Mouse (Mus musculus) heart, embryonic 12.5 days (tissue): ENCODE data around the gene Tnik. TPM values are rescaled to one million over a fixed set of nuclear protein-coding genes. Genes with fewer than 3 reads are reported as not detected.

Experiments
- ATAC-seq: fragments of 200-750 bp; cut with Nextera tagmentation; 2 replicates; pipeline ENCODE4 v1.8.0; 2017; ENCODE audit warnings: moderate TSS enrichment, moderate library complexity; ENCODE audit not compliant: insufficient number of reproducible peaks, low FRiP score
- H3K27ac ChIP-seq: fragments of 300-500 bp; sonication (generic); 2 replicates; pipeline ENCODE4 v1.5.1; 2016; ENCODE audit warnings: mild to moderate bottlenecking, moderate library complexity; ENCODE audit not compliant: poor library complexity, severe bottlenecking
- H3K27me3 ChIP-seq: fragments of 300-500 bp; sonication (generic); replicated peaks from 2 replicates; pipeline ENCODE4 v1.6.1; 2016; ENCODE audit warnings: mild to moderate bottlenecking, moderate library complexity
- H3K36me3 ChIP-seq: fragments of 300-500 bp; sonication (generic); 2 replicates; pipeline ENCODE4 v1.6.1; 2016; ENCODE audit warnings: mild to moderate bottlenecking, moderate library complexity
- H3K4me1 ChIP-seq: fragments of 300-500 bp; sonication (generic); replicated peaks from 2 replicates; pipeline ENCODE4 v1.6.1; 2016; ENCODE audit warnings: mild to moderate bottlenecking
- H3K4me2 ChIP-seq: fragments of 300-500 bp; sonication (generic); 2 replicates; pipeline ENCODE4 v1.6.1; 2016; ENCODE audit warnings: mild to moderate bottlenecking, moderate library complexity
- H3K4me3 ChIP-seq: fragments of 300-500 bp; sonication (generic); 2 replicates; pipeline ENCODE4 v1.5.1; 2016; ENCODE audit warnings: mild to moderate bottlenecking
- H3K9ac ChIP-seq: fragments of 300-500 bp; sonication (generic); 2 replicates; pipeline ENCODE4 v1.6.1; 2016; ENCODE audit warnings: mild to moderate bottlenecking, moderate library complexity
- H3K9me3 ChIP-seq: fragments of 300-500 bp; sonication (generic); replicated peaks from 2 replicates; pipeline ENCODE4 v1.6.1; 2016; ENCODE audit warnings: mild to moderate bottlenecking, moderate library complexity
- WGBS: fragments of 180-500 bp; shearing (Covaris S2); methylation state at CpG from one replicate; pipeline ENCODE4 v1.1.7; 2016; 5-methylcytosine and 5-hydroxymethylcytosine counted together
- polyA plus RNA-seq: library from polyadenylated mRNA; unstranded; fragments of >200 nt; fragmentation: Nextera tagmentation; extraction: Ambion mirVana; gene quantifications from 2 replicates; pipeline ENCODE4 v1.2.1, GENCODE M21; 2016

Gene Tnik
- polyA plus RNA-seq, 1 experiment from 2014 or later, result 10.3 TPM

GRCm38 (mm10) chr3:28547965-28548730 is 285.1 kb downstream of the Tnik start:
- no peak for ATAC-seq
- peaks cover 18% of the 10 kb centered on the region for H3K27me3 ChIP-seq
- 39% methylated on average over 10 of the region's 10 CpGs for WGBS

DNA sequence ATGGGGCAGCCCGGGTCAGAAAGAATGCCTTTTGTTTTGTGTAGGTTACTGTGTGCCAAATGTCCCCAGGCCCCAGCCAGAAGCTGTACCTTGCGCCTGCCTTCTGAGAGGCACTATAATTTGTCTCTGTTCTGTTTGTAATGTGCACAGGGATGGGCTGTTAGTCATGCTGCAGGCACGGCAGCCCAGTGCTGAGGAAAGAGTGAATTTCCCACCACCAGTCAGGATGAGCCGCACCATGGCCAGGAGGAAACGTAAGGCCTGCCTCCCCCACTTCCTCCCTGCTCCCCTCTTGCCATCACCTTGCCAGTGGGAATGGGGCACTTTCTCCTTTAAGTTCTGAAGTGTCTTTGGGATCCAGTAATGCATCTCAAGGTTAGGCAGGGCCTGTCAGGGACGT is 286.4 kb downstream of the Tnik start:
- 56% methylated on average over 6 of the region's 6 CpGs for WGBS
- H3K4me3 ChIP-seq, result no peak overlapping the region
- H3K4me1 ChIP-seq, result peaks cover 11% of the 10 kb centered on the region
- peaks cover 18% of the 10 kb centered on the region for H3K27me3 ChIP-seq
- no peak for ATAC-seq
- no peak overlapping the region for H3K9ac ChIP-seq
- no peak overlapping the region for H3K4me2 ChIP-seq
- H3K9me3 ChIP-seq, result peaks cover 2% of the 10 kb centered on the region; the same call in 1 of the 2 replicates
- no peaks in the 10 kb centered on the region for H3K36me3 ChIP-seq
- H3K27ac ChIP-seq, result no peak overlapping the region

More at GRCm38 (mm10) chr3:28547965-28548730, 285.1 kb downstream of the Tnik start:
- H3K27ac ChIP-seq, result no peak overlapping the region
- H3K36me3 ChIP-seq, result no peaks in the 10 kb centered on the region
- H3K4me3 ChIP-seq, result no peak overlapping the region
- no peak overlapping the region for H3K9ac ChIP-seq
- H3K9me3 ChIP-seq, result peaks cover 2% of the 10 kb centered on the region; the same call in 1 of the 2 replicates
- H3K4me2 ChIP-seq, result no peak overlapping the region
- H3K4me1 ChIP-seq, result peaks cover 6% of the 10 kb centered on the region

DNA sequence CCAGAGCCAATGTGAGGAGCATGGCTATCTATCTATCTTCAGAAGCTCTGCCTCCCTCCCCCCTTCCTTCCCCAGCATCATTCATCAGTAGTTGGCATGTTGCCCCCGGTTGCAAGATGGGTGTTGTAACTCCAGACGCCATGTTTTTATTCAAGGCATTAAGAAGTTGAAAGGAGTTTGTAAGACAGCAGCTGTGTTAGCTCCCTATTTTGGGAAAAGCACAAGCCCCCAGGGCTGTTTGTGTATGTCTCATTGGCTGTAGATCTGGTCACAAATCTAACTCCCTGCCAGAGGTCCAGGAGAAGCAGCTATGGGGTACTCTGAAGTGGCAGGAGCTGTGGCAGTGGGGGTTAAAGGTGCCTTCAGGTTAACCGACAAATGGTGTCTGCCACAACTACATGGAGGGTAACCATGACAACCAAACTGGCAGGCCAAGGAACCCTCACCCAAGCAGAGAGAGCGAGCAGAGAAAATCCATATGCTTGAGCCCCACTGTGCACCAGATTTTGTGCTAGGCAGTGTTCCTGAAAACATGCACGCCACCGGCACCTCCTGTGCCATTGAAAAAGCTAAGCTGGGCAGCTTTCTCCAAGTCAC is 287.6 kb downstream of the Tnik start:
- H3K9ac ChIP-seq, result no peak overlapping the region
- H3K27me3 ChIP-seq, result peaks cover 18% of the 10 kb centered on the region
- ATAC-seq, result no peak
- peaks cover 20% of the 10 kb centered on the region for H3K4me1 ChIP-seq
- no peaks in the 10 kb centered on the region for H3K36me3 ChIP-seq
- no peak overlapping the region for H3K27ac ChIP-seq
- 66% methylated on average over 6 of the region's 6 CpGs for WGBS
- H3K4me3 ChIP-seq, result no peak overlapping the region
- peaks cover 2% of the 10 kb centered on the region; the same call in 1 of the 2 replicates for H3K9me3 ChIP-seq
- H3K4me2 ChIP-seq, result no peak overlapping the region

GRCm38 (mm10) chr3:28551756-28552155 is 288.7 kb downstream of the Tnik start:
- Histone ChIP-seq H3K9me3 (no peaks in the 10 kb centered on the region), H3K9ac (no peak overlapping the region), H3K36me3 (no peaks in the 10 kb centered on the region), H3K4me1 (peaks cover 23% of the 10 kb centered on the region), H3K27ac (no peak overlapping the region), H3K27me3 (peaks cover 19% of the 10 kb centered on the region), H3K4me3 (no peak overlapping the region), H3K4me2 (no peak overlapping the region)
- ATAC-seq, result no peak
- WGBS, result 59% methylated on average over 1 of the region's 1 CpGs

DNA sequence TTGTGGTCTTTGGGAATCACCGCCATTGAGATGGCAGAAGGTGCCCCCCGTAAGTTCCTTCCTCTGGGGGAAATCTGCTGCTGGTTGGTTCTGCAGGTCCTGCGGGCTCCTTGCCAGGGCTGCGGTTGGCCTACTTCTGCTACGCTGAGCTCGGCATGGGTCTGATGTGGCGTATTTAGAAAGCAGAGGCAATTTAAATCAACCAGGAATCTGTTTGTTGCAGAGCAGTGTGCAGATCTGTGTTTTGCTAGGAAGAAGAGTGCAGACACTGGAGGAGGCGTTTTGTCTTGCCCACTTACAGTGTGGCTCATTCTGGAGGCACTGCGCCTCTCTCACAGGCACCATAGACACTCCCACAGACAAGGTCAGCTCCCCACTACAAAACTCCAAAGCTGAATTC is 291.9 kb downstream of the Tnik start:
- peaks cover 27% of the 10 kb centered on the region for H3K4me1 ChIP-seq
- no peaks in the 10 kb centered on the region for H3K36me3 ChIP-seq
- H3K4me3 ChIP-seq, result no peak overlapping the region
- 87% methylated on average over 9 of the region's 9 CpGs for WGBS
- no peak for ATAC-seq
- no peak overlapping the region for H3K27ac ChIP-seq
- no peak overlapping the region for H3K9ac ChIP-seq
- H3K9me3 ChIP-seq, result no peaks in the 10 kb centered on the region
- no peak overlapping the region for H3K4me2 ChIP-seq
- H3K27me3 ChIP-seq, result peaks cover 29% of the 10 kb centered on the region

GRCm38 (mm10) chr3:28555795-28556570 is 293.0 kb downstream of the Tnik start:
- H3K27me3 ChIP-seq, result peaks cover 26% of the 10 kb centered on the region
- no peaks in the 10 kb centered on the region for H3K36me3 ChIP-seq
- H3K4me3 ChIP-seq, result no peak overlapping the region
- H3K9me3 ChIP-seq, result no peaks in the 10 kb centered on the region
- no peak overlapping the region for H3K9ac ChIP-seq
- ATAC-seq, result no peak
- WGBS, result 38% methylated on average over 7 of the region's 7 CpGs
- H3K4me2 ChIP-seq, result no peak overlapping the region
- H3K27ac ChIP-seq, result 0 out of 2 replicates have a peak overlapping the region, but pooled peaks have one; percentile 23
- H3K4me1 ChIP-seq, result peaks cover 27% of the 10 kb centered on the region

GRCm38 (mm10) chr3:28558328-28558871 is 295.4 kb downstream of the Tnik start:
- Histone ChIP-seq H3K9me3 (no peaks in the 10 kb centered on the region), H3K9ac (no peak overlapping the region), H3K4me1 (peaks cover 30% of the 10 kb centered on the region), H3K27me3 (peaks cover 16% of the 10 kb centered on the region; the same call in 1 of the 2 replicates), H3K36me3 (no peaks in the 10 kb centered on the region), H3K4me3 (no peak overlapping the region), H3K4me2 (no peak overlapping the region), H3K27ac (no peak overlapping the region)
- ATAC-seq, result no peak
- 34% methylated on average over 4 of the region's 4 CpGs for WGBS

DNA sequence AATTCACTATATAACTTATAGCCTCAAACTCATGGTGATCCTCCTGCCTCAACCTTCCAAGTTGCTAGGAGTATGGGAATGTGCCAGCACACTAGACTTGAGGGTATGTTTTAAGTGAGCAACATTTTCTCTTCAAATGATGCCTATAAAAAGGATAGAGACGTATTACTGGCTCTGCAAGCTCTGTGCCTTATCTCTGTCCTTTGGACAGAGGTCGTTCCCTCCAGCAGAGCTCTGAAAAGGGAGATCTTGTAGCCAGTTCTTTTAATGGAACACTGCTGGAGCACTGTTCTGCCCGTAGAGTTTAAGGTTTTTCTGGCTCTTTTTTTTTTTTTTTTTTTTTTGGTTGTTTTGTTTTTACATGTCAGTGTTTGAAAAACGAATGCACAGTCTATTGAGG is 298.4 kb downstream of the Tnik start:
- H3K27ac ChIP-seq, result no peak overlapping the region
- no peak overlapping the region for H3K9ac ChIP-seq
- no peak overlapping the region for H3K4me3 ChIP-seq
- peaks cover 13% of the 10 kb centered on the region for H3K4me1 ChIP-seq
- WGBS, result 27% methylated on average over 4 of the region's 4 CpGs
- H3K9me3 ChIP-seq, result peaks cover 3% of the 10 kb centered on the region; the same call in 1 of the 2 replicates
- peaks cover 19% of the 10 kb centered on the region; the same call in 1 of the 2 replicates for H3K27me3 ChIP-seq
- H3K4me2 ChIP-seq, result no peak overlapping the region
- peaks cover 3% of the 10 kb centered on the region for H3K36me3 ChIP-seq
- ATAC-seq, result no peak

DNA sequence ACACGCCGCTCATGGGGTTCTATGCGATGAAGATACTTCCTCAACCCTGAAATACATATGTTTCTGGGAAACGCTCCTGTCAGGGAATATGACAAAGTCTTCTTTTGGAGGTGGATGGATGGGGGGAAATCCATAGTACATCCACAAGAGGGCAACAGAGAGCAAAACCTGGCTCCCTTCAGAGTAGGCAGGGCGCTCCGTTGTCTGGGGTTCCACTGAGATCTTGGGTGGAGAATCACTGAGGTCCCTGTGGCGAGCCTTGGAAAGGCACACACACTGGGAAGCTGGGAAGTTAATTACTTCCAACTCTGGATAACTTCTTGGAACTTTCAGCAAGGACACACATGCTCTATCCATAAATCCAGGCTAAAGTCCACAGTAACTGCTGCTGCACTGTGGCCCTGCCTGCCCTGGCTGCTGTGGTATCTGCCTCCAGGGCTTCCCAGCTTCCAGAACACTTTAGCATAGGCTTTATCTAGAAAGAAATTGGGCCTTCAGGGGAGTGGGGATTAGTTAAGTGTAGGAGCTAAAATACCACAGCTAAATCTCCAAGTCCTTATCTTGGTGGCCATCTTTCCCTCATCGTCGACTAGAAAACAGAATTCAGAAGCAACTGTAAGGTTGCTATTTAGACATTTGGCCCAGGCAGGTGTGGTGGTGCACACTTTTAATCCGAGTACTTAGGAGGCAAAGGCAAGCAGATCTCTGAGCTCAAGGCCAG is 299.8 kb downstream of the Tnik start:
- no peak for ATAC-seq

More for the DNA sequence above, 299.8 kb downstream of the Tnik start:
- no peak overlapping the region for H3K4me2 ChIP-seq
- 59% methylated on average over 10 of the region's 10 CpGs for WGBS
- H3K9ac ChIP-seq, result no peak overlapping the region
- peaks cover 13% of the 10 kb centered on the region for H3K4me1 ChIP-seq
- no peak overlapping the region for H3K4me3 ChIP-seq
- H3K36me3 ChIP-seq, result peaks cover 4% of the 10 kb centered on the region
- peaks cover 4% of the 10 kb centered on the region; the same call in 1 of the 2 replicates for H3K9me3 ChIP-seq
- 0 out of 2 replicates have a peak, but pooled peaks cover 10% of the 10 kb centered on the region for H3K27me3 ChIP-seq
- no peak overlapping the region for H3K27ac ChIP-seq
